Mouse (Mus musculus): ENCODE results near the gene Hipk1. TPM values are rescaled to one million over a fixed set of nuclear protein-coding genes. Genes with fewer than 3 reads are reported as not detected.

The Hipk1 gene
- total RNA-seq, 1 experiment from 2014 or later, result 87.3 TPM

GRCm38 (mm10) chr3:103756920-103757319, 34.4 kb downstream of the Hipk1 start:
- no peak for ATAC-seq (replicated peaks; ENCODE audit: low read depth, poor library complexity, severe bottlenecking)

GRCm38 (mm10) chr3:103755351-103755750, 36.0 kb downstream of the Hipk1 start:
- ATAC-seq (replicated peaks; ENCODE audit: low read depth, poor library complexity, severe bottlenecking), result no peak

- ATAC-seq (replicated peaks; ENCODE audit: low read depth, poor library complexity, severe bottlenecking), result no peak
Measured at GRCm38 (mm10) chr3:103751558-103751957, 39.8 kb downstream of the Hipk1 start.

- no peak for ATAC-seq (replicated peaks; ENCODE audit: low read depth, poor library complexity, severe bottlenecking)
Measured at GRCm38 (mm10) chr3:103746711-103747110, 44.7 kb downstream of the Hipk1 start.

- ATAC-seq (replicated peaks; ENCODE audit: low read depth, poor library complexity, severe bottlenecking), result peak; percentile 63
Measured at GRCm38 (mm10) chr3:103745001-103745770, 46.2 kb downstream of the Hipk1 start.

GRCm38 (mm10) chr3:103743208-103743607, 48.2 kb downstream of the Hipk1 start:
- ATAC-seq (replicated peaks; ENCODE audit: low read depth, poor library complexity, severe bottlenecking), result no peak

- ATAC-seq (replicated peaks; ENCODE audit: low read depth, poor library complexity, severe bottlenecking), result peak; percentile 33; the same call in 1 of the 2 replicates
Measured at GRCm38 (mm10) chr3:103740342-103740741, 51.0 kb downstream of the Hipk1 start.

GRCm38 (mm10) chr3:103739329-103739728, 52.0 kb downstream of the Hipk1 start, which contains the start of gene Gm10964:
TSS of gene Gm10964 (plus strand) at chr3:103739366.
- ATAC-seq (replicated peaks; ENCODE audit: low read depth, poor library complexity, severe bottlenecking), result no peak

- ATAC-seq (replicated peaks; ENCODE audit: low read depth, poor library complexity, severe bottlenecking), result peak; percentile 77
Measured at GRCm38 (mm10) chr3:103737778-103738571, 53.4 kb downstream of the Hipk1 start, which contains the start of gene Olfml3. TSS of gene Olfml3 (minus strand) at chr3:103738001.

GRCm38 (mm10) chr3:103737061-103737754, 54.2 kb downstream of the Hipk1 start:
- ATAC-seq (replicated peaks; ENCODE audit: low read depth, poor library complexity, severe bottlenecking), result no peak

GRCm38 (mm10) chr3:103735776-103736600, 55.4 kb downstream of the Hipk1 start:
- no peak for ATAC-seq (replicated peaks; ENCODE audit: low read depth, poor library complexity, severe bottlenecking)

GRCm38 (mm10) chr3:103734696-103735519, 56.5 kb downstream of the Hipk1 start:
- ATAC-seq (replicated peaks; ENCODE audit: low read depth, poor library complexity, severe bottlenecking), result no peak; the same call in 1 of the 2 replicates

- ATAC-seq (replicated peaks; ENCODE audit: low read depth, poor library complexity, severe bottlenecking), result no peak
Measured at GRCm38 (mm10) chr3:103733799-103734695, 57.3 kb downstream of the Hipk1 start.

GRCm38 (mm10) chr3:103733176-103733575, 58.2 kb downstream of the Hipk1 start:
- ATAC-seq (replicated peaks; ENCODE audit: low read depth, poor library complexity, severe bottlenecking), result no peak

GRCm38 (mm10) chr3:103732116-103732515, 59.2 kb downstream of the Hipk1 start:
- ATAC-seq (replicated peaks; ENCODE audit: low read depth, poor library complexity, severe bottlenecking), result no peak

GRCm38 (mm10) chr3:103729850-103730249, 61.5 kb downstream of the Hipk1 start:
- ATAC-seq (replicated peaks; ENCODE audit: low read depth, poor library complexity, severe bottlenecking), result no peak

- peak; percentile 64 for ATAC-seq (replicated peaks; ENCODE audit: low read depth, poor library complexity, severe bottlenecking)
Measured at GRCm38 (mm10) chr3:103727813-103728326, 63.5 kb downstream of the Hipk1 start.

Measured in common myeloid progenitor, adult 5-6 weeks (primary cell).